Mouse (Mus musculus): ENCODE data around the gene Polr3gl.
"Not testable (repeated sequence)": the region's sequence is repeated elsewhere in the genome, so short reads cannot be mapped to it uniquely, and the experiment has no call there.

The Polr3gl gene

DNA sequence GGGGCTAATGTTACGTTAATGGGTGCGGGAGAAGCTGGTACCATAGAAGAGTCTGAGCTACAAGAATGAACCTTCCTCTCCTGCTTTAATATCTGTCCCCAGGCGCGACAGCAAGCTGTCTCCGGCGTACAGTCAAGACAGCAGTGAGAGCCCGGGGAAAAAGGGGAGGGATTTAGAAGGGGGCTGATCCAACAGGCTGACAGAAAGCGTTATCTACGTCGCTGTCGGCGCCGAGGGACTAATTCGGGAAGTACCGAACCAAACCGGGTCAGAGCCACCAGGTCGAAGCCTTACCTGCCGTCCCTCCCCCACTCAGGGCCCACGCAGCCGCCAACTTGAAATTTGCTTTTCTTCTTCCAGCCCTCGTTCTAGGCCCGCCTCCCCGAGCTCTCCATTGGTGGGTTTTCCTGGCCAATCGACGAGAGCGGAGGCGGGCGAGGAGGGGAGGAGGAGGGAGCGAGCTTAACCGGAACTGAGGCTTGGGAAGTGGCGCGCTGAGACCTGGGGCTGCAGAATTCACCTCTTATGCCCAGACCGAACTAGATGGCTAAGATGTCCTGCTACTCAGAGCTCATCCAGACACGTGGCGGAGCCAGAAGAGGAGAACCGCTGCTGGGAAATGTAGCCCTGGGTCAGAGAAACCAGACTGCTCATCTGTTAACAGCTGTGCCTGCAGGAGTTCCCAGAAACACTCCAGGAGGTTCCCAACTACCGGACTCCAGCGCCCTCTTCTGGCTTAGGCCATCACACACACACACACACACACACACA is at the start of gene Polr3gl:
TSS of gene Polr3gl (minus strand) at position 392 of the 771 bp plus-strand sequence.
- DNase-seq (ENCODE audit: low read depth, low spot score), result peak; percentile 89

DNA sequence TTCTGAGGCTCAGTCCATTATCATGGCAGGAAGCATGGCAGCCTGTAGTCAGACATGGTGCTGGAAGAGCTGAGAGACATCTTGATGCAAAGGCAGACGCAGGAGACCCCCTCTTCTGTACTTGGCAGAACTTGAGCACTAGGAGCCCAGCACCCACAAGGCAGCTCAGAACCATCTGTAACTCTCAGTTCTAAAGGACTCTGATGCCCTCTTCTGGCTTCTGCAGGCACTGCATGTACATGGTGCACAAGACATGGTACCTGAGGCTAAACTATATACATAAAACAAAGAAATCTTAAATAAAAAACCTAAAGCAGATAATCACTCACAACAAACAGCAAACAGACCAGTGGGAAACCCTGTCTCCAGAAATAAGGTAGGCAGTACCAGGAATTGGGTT is 45.2 kb upstream of the Polr3gl start:
- DNase-seq (ENCODE audit: low read depth, low spot score), result peak; percentile 25

DNA sequence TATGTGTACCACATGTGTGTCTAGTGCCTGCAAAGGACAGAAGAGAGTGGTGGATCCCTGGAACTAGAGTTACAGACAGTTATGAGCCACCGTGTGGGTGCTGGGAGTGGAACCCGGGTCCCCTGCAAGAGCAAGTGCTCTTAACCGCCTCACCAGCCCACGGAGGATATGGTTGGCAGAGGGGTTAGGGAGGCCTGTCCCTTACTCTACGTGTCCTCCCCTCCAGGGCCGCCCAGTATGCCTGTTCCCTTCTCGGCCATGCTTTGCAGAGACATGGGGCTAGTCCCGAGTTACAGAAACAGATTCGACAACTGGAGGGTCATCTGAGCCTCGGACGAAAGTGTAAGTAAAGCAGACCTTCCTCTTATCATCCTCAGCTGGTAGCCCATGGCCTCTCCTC is 42.5 kb upstream of the Polr3gl start:
- no peak for DNase-seq (ENCODE audit: low read depth, low spot score)

DNA sequence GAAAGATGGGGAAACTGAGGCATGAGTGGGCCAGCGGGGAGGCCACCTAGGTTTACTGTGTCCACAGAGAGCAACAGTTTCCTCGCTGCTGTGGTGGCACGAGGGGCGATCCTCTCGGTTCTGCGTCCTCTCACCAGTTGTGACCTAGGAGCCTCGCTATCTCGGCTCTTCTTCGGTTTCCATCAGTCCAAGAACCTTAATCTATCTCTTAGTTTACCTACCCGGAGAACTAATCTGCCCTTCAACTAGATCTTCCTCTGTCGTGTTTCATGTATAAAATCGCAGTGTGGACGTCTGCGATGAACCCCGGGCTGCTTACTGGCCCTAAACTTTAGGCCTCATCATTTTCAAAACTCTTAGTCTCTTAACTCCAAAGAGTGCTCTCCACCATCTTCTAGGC is 41.9 kb upstream of the Polr3gl start:
- DNase-seq (ENCODE audit: low read depth, low spot score), result no peak

DNA sequence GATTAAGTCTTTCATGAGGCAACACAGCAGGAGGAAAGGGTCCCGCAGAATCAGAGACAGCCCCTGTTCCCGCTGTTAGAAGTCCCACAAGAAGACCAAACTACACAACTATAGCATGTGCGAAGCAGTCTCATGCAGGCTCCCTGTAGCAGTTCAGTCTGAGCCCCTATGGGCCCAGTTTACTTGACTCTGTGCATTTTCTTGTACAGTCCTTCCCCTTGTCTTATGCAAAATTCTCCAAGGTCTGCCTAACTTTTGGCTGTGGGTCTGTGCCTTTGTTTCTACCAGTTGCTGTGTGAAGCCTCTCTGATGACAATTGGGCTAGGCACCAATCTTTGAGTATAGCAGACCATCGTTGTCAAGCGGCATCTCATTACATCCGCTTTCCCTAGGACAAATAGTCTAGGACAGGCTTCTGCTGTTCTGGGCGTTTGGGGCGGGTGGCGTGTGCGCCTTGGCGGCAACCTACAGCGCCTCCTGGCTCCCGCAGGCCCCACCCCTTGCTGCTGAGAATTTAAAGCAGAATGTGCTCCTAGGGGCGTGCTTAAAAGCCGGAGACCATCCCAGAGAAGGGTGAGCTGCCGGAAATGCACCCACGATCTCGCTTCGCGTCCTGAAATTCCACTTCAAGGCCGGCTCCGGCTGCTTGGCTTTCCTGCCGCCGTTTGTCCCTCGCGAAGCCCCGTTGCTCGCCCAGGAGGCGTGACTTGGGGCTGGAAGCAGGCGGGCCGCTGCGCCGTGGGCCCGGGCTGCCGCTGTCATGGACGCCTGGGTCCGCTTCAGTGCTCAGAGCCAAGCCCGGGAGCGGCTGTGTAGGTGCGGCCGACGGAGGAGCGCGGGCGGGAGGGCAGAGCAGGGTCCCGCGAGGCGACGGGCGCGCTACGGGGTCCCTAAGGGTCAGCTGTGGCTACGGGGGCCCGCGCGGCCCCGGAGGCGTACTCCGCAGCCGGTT is 41.2 kb upstream of the Polr3gl start, which contains the start of the genes Pex11b and Gm42957:
TSS of gene Pex11b (plus strand) at position 449 of the 952 bp plus-strand sequence.
TSS of gene Gm42957 (plus strand) at position 547 of the 952 bp plus-strand sequence.
- peak; percentile 72 for DNase-seq (ENCODE audit: low read depth, low spot score)

DNA sequence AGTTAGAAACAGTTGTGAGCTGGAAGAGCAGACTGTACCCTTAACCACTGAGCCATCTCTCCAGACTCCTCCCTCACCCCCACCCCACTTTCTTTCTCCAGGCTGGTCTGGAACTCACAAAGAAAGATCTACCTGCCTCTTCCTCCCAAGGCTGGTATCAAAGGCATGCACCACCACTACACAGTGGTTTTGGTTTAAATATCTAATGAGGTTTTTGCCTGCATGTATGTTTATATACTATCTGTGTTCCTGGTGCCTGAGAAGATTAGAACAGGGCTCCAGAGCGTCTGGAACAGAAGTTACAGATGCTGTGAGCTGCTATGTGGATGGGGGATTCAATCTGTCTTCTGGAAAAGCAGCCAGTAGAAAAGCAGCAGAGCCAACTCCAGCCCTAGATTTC is 40.0 kb upstream of the Polr3gl start:
- no peak for DNase-seq (ENCODE audit: low read depth, low spot score)

DNA sequence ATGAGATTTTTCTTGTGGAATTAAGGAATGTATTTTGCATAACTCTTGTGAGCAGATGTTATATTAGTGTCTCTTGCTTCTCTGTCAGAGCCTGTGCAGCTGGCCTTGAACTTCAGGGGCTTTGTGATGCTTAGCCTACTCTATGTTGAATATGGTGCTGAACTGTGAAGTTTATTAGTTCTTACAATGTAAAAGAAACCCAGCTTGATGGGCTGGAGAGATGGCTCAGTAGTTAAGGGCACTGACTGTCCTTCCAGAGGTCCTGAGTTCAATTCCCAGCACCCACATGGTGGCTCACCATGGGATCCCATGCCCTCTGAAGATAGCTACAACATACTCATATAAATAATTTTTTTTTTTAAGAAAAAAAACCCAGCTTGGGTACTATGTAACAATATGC is 38.1 kb upstream of the Polr3gl start:
- DNase-seq (ENCODE audit: low read depth, low spot score), result no peak

DNA sequence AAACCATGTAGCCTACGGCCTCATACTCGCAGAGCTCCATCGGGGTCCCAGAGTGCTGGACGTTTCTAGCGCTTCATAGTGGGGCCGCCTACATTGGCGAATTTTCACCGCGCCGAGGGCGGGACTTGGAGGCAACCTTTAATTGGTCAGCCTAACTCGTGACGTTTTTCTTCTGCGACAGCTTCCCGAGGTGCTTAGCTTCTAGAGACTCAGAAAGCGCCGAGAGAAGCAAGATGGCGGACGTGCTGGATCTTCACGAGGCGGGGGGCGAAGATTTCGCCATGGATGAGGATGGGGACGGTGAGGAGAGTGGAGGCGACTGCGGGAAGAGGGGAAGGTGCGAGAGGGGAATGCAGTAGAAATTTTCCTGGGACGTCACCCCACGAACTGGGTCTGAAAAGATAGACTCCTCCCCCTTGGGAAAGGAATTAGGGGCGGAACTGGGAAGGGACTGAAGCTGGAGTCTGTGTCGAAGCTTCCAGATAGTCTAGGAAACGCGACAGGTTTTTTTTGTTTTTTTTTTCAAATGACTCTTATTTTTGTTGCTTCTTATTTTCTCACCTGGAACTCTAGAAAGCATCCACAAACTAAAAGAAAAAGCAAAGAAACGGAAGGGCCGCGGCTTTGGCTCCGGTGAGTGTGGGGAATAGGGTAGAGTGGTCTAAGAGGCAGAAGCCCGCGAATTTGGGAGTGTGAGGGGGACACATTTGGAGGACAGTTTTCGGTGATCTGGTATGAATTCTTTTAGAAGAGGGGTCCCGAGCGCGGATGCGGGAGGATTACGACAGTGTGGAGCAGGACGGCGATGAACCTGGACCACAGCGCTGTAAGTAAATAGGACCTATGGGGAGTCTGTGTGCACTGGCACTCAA is 36.0 kb upstream of the Polr3gl start, which contains the start of gene Rbm8a:
TSS of gene Rbm8a (plus strand) at position 205 of the 872 bp plus-strand sequence.
- DNase-seq (ENCODE audit: low read depth, low spot score), result peak; percentile 99

DNA sequence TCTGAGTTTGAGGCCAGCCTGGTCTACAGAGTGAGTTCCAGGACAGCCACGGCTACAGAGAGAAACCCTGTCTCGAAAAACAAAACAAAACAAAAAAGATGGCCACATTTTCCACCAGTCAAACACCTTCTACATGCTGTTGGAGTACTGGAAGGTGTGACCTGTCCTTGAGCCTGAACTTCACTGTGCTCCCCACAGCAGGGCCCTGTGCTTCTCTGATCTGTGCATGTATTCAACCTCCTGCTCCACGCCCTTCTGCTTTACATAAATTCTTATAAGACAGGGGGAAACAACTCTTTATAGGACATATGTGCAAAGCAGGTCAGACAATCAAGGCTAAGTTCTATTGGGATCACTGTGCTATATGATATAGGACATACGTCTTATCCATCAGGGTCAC is 29.2 kb upstream of the Polr3gl start:
- no peak for DNase-seq (ENCODE audit: low read depth, low spot score)

DNA sequence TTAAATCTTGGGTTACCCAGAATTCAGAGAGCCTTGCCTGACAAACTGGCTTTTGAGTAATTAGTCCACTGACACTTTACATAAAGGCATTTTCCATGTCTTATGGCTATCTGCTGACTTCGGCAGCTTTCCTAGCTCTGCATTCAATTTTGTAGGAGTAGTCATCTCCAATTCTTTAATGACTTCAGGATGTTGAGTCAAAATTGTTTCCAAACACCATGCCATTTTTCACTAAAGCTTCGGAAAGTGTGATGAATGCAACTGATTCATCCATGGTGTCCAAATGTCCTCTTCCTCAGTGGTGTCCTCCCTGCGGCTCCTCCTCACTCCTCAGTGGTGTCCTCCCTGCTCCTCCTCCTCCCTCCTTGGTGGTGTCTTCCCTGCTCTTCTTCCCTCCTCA is 24.0 kb upstream of the Polr3gl start:
- no peak for DNase-seq (ENCODE audit: low read depth, low spot score)

DNA sequence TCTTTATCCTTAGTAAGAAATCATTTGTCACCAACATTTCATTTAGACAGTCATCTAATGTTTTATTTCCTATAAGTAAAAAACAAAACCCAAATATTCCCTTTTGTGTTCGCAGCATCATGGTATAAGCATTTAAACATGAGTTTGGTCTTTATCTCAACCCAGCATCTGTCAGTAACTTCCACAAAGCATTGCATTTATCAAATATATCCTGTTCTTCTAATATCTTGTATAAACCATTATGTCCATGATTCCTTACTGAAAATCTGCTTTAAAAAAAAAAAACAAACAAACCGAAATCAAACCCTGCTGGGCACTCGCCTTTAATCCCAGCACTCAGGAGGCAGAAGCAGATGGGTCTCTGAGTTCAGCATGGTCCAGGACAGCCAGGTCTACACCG is 12.6 kb upstream of the Polr3gl start:
- no peak for DNase-seq (ENCODE audit: low read depth, low spot score)

DNA sequence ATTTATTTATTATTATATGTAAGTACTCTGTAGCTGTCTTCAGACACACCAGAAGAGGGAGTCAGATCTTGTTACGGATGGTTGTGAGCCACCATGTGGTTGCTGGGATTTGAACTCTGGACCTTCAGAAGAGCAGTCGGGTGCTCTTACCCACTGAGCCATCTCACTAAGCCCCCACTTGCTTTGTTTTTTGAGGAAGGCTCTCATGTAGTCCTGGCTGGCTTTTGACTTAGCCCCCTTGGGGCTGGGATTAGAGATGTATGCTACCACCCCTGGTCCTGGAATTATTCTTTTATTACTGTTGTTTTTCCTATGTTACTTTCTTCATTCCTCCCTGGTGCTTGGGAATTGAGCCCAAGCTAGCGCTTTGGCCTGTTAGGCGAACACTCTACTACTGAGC is 12.0 kb upstream of the Polr3gl start:
- DNase-seq (ENCODE audit: low read depth, low spot score), result not testable (repeated sequence)

DNA sequence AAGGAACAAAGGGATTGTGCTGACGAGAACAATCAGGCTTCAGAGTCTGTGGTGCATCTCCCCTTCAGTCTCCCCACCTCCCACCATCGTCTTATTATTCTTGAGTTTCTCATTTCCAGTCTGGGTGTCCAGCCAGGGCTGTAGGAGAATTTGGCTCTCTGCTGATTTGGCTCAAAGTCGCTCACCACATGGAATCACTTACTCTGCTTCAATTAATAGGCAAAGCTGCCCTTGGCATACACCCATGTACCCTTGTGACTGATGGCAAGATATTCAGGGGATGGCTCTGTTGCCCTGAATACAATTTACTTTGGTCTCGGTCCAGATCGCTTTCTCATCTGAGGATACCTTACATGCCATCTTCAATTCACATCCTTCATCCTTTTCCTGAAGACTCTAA is 9.3 kb upstream of the Polr3gl start:
- no peak for DNase-seq (ENCODE audit: low read depth, low spot score)

DNA sequence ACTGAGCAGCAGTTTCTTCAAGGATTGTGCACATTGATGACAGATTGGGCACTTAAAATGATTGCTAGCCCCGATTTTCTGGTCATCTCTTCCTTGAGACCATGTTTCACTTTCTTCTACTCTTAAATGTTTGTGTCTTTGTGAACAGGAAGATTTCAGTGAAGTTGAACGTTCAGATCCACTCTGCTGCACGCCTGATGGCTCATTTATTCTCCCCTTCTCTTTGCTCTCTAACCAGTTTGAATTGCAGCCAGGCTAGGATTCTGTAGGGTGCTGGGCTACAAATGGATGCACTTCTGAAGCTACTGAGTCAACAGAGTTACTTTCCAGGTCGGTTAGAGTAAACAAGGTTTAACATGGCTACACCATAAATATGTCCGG is 8.7 kb upstream of the Polr3gl start:
- DNase-seq (ENCODE audit: low read depth, low spot score), result no peak

DNA sequence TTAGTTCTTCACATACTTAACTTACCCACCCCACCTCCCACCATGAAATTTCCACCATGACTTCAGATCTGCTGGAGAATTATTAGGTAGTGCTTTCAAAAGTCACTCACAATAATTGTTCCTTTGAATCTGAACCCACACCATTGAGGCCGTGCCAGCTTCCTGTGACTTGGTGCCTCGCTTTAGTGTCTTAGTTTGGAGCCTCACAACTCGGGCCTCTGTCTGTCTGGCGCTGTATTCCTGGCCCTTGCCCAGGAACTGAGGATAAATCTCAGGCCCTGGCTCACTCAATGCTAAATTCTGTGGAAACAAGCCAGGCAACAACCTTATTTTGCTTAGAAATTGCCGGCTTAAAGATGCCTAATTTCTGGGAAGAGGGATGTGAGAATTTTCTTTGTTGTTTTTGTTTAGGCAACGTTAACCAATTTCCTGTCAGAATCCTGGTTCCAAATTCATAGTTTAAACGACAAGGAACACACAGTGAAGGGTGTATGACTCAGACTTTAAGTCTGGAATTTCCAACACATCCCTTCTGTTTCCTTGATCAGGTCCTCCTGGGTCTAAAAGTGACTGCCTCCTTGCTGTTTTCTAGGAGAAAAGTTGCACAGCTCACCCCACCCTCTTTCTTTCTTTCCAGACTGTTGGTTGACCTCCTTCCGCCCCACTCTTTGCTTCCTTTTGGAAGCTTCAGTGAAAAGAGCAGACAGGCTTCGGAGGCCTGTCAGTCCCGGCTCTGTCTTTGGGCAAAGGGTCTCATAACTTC is 8.1 kb upstream of the Polr3gl start:
- DNase-seq (ENCODE audit: low read depth, low spot score), result no peak

DNA sequence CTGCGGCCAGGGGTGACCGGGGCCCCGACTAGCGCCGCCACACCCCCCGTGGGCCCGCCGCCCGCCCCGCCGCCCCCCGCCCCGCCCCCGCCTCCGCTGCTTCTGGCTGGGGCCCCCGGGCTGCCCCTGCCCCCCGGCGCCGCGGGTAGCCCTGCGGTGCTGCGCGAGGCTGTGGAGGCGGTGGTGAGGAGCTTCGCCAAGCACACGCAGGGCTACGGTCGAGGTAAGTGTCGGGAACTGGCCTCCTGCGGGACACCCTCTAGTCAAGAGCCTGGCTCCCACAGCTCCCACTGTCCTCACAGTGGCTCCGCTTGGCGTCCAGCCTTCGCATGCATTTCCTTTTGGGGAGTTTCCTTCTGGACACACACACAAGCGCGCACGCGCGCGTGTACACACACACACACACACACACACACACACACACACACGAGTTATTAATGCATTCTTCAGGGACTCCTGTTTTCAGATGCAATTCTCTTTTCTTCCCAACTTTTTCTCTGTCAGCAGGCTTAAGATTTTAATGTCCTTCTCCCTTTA is 7.3 kb upstream of the Polr3gl start:
- no peak for DNase-seq (ENCODE audit: low read depth, low spot score)

DNA sequence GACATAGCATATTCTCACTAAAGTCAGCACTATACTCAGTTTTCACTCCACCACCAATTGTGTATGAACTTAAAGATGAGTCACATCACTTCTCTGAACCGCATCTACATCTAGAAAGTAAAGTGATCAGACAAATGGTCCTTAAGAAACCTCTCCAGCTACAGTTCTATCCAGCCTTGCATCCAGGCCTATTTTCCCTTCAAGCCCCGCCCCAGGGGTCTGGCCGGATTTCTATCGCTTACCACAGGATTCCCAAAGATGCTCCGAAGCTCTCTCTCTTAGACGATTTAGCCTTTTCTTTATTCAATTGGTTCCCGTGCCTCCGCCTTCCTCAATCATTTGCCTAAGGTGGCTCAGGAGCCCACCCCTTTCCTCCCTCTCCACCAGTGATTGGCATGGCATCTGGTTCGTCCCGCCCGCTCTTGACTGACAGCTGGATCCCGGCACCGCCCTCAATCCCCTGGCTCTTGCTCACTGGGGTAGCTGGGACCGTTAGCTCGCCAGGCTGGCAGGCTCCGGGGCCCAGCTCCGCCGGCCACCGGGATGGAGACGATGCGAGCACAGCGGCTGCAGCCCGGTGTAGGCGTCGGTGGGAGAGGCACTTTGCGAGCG is 6.8 kb upstream of the Polr3gl start, which contains the start of gene Lix1l:
TSS of gene Lix1l (plus strand) at position 511 of the 612 bp plus-strand sequence.
- peak; percentile 87 for DNase-seq (ENCODE audit: low read depth, low spot score)

DNA sequence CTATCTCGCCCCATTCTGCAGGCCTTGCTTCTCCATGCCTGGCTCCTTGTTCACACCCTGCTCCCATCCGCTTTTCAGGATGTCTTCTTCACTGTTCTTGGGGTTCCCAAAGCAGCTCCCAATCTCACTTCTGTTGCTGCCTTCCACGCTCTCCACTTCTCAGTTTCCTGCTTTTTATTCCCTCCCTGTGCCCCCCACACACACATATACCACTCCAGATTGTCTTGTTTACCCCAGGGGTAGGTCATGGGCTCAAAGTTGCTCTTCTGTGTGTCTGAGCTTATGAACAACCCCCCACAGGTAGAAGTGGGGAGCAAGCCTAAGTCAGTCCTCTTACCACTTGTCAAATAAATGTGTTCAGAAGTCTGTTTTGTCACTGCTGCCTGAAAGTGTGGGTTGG is 5.4 kb upstream of the Polr3gl start:
- no peak for DNase-seq (ENCODE audit: low read depth, low spot score)

DNA sequence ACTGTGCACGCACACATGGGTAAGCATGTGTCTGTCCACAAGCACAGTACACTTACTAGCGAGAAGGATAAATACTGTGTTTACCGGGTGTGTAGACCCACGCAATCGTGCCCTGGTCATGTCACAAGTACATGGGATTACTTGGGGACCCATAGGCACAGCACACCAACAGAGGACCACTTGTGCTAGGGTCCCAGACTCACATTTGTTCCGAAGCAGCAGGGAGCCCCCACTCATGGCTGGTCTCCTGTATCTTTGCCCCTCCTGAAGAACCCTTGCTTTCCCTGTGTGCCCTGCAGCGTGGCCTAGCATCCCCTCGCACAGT is 5.0 kb upstream of the Polr3gl start:
- DNase-seq (ENCODE audit: low read depth, low spot score), result no peak

Data from retina, postnatal 7 days (tissue).